Mouse (Mus musculus) spleen, postnatal 4 days (tissue): ENCODE data around the gene Dync2h1.
"Not testable (repeated sequence)": the region's sequence is repeated elsewhere in the genome, so short reads cannot be mapped to it uniquely, and the experiment has no call there.

Experiments used
- DNase-seq, 2 experiments: peaks; one replicate each; pipeline ENCODE4 v3.0.0; 2022; ENCODE audit warnings: low spot score in 2 of 2

The Dync2h1 gene

DNA sequence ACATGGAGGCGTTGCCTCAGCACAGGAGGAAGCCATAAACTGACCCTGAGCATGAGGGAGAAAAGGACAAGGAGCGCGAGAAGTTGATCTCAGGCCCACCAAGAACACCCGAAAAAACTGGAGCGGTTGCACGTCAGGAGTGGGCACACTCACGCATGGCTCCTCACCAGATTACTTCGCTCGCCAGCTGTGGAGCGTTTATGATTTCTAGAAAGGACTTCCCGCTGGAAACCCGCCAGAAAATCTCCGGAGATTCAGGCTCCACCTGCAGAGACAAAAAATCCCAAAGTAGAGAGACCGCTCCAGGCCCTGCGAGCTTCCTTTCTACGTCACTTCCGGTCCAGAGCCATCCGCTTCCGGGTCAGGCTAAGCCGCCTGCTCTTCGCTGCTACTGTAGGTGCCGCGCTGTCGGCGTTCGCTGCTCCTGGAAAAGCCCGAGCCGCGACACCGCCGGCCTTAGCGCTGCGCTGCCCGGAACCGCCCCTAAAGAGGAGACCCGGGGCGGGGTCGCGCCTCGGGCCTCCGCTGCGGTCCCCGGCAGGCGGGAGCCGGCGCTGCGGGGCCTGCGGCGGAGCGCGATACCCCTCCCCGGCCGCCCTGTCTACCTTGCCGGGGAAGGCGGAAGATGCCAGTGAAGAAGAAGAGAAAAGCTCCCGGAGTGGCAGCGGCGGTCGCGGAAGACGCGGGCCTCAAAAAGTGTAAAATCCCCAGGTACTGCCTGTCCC, at the start of gene Dync2h1, which contains the start of gene Dcun1d5:
TSS of gene Dync2h1 (minus strand) at position 275 of the 725 bp plus-strand sequence.
TSS of gene Dcun1d5 (plus strand) at position 349 of the 725 bp plus-strand sequence.
- peak; percentile 87 to 93 for DNase-seq

DNA sequence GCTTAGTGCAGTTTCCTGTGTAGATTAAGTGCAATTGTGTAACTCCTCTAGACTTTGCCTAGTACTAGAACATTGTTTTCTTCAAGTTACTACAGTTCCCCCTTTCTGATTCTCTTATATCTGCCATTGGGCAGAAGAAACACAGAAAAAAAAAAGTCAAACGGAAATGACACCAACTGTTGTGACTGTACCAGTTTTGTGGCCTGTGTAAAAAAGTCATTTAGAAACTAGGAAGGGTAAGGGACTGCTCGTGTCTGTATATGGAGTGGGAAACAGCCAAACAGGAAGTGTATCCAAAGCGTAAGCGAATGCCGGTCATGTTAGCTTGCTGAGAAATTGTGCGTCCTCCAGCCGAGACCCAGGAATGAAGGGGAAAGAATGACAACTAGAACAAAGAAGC, 37.2 kb upstream of the Dync2h1 start:
- no peak for DNase-seq

- no peak for DNase-seq
Measured at GRCm38 (mm10) chr9:7221024-7221423, 36.8 kb upstream of the Dync2h1 start.

DNA sequence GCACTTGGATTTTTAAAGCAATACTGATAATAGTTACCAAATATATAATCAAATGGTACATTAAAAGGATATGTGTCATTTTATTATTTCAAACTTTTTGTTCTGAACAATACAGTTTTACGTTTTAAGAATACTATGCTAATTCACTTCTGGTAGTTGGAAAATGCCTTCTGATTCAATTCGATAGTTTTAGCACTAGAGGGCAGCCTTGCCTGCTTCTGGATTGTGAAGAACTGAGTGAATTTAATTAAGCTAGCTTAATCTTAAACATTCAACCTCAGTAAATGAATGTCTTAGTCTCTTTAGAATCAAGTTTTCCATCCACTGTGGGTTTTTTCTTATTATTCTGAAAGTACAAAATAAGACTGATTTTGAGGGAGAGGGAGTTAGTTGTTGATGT, 32.0 kb upstream of the Dync2h1 start:
- DNase-seq, result no peak

GRCm38 (mm10) chr9:7190694-7191093, 6.4 kb upstream of the Dync2h1 start:
- DNase-seq, result not testable (repeated sequence)

DNA sequence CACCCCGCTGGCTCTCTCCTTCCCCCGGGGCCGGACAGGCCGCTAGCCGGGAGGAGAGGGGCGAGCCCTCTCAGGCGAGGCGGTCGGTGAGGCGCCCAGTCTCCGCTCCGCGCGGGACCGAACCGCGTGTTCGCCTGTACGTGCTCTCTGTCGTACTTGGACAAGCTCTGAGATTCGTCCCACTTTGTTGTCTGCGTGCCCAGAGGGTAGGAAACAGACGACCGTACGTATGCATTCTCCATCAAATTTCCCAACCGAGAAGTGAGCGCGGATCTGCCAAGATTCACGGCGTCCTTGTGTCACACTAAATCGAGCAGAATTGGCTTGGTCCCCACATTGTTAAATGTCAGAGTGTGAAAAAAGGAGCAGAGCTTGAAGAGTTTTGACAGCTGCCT, 648 bp upstream of the Dync2h1 start:
- DNase-seq, result peak in 1 of 2 experiments; percentile 45

DNA sequence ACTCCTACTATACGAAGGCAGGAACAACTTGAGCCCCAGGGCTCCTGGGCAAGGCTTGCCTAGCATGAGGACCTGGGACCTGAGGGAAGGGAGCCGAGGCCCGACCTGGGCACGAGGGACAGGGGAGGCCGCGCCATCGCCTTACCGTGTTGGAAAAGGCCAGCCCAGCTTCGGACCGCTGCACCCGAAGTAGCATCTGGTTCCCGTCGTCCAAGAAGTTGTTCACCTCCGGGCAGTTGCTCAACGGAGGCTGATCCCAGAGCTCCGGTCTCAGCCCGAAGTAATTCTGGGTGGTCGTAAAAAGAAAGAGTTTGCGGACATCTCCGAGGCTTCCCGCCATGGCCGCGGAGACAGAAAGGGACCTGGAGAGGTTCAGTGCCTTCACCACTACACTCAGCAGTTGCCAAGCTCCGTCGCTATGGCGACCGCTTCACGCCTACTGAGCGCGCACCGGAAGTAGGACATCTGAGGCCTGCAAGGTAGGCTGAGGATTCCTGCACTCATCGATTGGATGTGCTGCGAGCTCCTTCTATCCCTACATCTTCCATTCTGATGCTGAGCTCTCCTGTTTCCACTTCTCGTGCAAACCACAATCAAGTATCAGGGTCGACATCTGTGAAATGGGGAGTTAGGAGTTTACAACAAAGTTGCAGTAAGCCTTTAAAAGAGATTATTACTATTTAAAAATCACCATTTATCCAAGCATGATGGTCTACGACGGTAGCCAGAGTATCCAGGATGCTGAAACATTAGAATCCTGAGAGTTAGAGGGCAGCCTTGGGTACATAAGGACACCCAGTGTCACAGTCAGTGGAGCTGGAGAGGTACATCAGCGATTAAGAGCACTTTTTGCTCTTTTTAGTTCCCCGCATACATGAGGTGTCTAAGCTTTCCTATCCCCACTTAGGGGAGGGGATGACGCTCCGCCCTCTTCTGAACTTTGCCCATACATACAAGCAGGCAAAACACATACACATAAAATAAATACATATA, 7.3 kb downstream of the Dync2h1 start:
- peak; percentile 77 to 84 for DNase-seq

- DNase-seq, result no peak
Measured at GRCm38 (mm10) chr9:7173756-7174155, 10.5 kb downstream of the Dync2h1 start.

DNA sequence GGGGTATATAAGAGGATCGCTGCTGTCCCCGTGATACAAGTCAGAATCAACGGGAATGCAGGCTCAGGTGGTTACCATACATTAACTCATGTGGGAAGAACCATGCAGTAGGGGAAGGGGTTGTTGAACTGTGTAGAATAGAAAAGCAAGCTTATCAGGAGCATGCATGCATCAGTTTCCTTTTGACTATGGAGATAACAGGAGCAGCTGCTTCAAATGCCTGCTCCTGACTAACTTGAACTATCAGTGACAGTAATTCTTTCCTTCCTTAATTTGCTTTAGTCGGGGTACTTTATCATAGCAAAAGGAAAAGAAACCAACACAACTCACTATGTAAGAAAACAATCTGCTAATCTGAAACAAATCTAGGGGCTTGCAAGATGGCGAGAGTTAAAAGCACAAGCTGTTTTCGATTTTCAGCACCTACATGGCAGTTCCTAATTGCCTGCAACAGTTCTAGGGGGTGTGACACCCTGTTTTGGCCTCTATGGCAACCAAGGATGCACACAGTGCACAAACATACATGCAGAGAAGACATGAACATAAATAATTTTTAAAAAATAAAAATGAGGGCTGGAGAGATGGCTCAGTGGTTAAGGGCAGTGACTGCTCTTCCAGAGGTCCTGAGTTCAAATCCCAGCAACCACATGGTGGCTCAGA, 16.8 kb downstream of the Dync2h1 start:
- DNase-seq, result no peak

DNA sequence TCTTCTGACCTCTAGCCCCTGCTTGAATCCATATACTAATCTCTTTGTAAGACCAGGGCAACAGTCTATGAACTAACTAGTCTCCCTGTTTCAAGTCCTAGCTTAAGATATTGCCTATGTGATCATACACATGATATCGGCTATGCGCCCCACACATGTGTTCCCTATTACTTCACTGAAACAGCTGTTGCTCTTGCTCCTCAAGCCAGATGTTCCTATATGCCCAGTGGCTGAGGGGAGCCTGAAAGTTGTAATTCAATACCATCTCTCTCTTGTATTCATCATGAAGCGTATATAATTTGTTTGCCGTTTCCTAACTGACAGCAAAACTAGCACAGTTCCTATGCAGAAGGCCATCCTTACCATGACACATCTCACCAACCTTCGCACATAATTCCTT, 23.6 kb downstream of the Dync2h1 start:
- DNase-seq, result no peak

DNA sequence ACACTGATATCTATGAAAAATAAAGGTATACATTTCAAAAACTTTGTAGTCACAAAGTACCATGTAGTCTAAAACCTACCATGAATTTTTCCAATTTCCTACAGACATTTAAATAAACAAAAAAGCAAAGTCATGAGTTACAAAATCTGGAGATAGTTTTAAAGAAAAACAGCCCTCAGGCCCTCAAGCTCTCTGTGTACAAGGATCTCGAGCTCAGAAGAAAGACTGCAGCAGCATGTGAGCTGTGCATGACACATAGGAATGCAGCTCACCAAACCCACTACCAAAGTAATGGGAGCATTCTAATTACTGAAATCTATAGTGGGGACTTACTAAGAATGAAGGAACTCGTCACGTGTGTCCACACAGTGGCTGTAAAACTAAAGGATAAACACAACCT, 24.5 kb downstream of the Dync2h1 start:
- no peak for DNase-seq

DNA sequence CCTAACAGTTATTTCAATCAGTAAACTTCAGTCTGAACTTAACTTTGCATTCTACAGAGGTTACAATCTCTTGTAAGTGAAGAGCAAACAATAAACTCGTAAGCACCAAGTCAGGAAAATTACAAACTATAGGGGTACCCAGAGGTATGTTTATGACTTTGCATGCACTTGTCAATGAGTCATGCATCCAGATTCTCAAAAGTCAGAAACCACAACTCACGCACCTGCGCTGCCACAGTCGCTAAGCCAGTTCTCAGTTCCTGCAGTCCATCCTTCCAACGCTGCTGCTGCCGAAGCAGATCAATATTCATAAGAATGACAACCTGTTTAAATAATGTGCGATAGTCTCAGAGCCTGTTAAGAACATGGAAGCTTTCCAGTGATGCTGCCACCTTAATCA, 25.6 kb downstream of the Dync2h1 start:
- no peak for DNase-seq

DNA sequence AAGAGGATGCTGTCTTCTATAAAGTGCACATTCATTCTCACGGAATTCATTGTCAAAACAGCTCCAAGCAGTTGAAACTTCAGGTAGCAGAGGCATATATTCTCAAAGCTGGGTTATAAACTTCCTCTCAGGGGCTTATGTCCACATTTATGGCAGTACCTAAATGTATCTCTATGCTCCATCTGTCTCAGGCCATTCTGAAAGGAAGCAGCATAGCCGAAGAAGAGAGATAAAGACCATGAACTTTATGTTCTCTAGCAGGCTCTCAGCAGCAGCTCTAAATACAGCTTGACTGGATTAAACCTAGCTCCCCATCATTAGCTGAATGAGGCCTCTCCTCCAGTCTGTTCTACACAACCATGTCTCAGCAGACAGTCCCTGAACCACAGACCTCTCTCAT, 29.9 kb downstream of the Dync2h1 start:
- DNase-seq, result no peak

- no peak for DNase-seq
Measured at GRCm38 (mm10) chr9:7122863-7123262, 61.4 kb downstream of the Dync2h1 start.

GRCm38 (mm10) chr9:7110166-7110565, 74.1 kb downstream of the Dync2h1 start:
- DNase-seq, result no peak

- no peak for DNase-seq
Measured at GRCm38 (mm10) chr9:7101361-7101760, 82.9 kb downstream of the Dync2h1 start.

GRCm38 (mm10) chr9:7074625-7075024, 109.6 kb downstream of the Dync2h1 start:
- no peak for DNase-seq

DNA sequence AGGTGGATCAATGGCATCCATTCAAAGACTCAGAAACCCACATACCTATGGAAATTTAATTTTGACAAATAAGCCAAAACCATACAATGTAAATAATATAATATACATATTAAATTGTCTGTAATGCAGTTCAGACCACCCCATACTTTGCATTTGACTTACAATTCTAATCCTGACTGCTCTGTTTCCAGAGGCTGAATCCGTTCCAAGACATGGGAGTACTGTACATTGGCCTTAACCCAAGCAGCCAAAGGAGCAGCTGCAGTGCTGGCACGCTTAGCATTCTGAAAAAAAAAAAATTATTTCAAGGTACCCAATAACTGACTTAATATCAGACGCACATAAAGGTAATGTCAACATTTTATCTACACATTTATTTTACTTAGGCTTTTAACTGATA, 113.4 kb downstream of the Dync2h1 start:
- no peak for DNase-seq

DNA sequence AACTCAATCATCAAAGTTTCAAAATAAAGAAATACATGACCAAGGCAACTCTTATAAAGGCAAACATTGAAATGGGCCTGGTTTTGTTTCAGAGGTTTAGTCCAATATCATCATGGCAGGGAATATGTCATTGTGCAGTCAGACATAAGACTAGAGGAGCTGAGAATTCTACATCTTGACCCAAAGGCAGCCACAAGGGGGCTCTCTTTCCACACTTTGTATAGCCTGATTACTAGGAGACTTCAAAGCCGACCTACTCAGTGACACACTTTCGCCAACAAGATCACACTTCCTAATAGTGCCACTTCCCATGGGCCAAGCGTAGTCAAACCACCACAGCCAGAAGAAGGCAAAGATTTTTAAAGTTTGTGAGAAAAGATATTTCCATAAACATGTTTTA, 133.7 kb downstream of the Dync2h1 start:
- no peak for DNase-seq

GRCm38 (mm10) chr9:7042635-7043273, 141.5 kb downstream of the Dync2h1 start:
- DNase-seq, result no peak

DNA sequence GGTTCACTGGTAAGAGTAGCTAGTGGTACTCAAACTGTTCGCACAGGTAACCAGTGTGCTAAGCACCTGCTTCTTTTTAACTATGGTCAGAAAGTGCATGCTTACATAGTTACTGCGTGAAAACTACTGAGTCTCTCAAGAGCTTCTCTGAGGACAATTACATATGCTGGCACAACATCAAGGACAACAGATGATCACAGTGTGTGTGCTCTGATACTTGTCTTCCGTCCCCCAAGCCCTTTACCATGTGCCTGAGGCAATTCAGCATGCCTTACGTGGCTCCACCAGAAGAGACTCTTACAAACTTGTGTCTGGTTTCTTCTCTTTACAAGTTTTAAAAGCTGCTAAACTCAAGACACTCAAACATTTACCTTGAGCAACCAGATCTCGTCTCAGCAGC, 143.0 kb downstream of the Dync2h1 start:
- no peak for DNase-seq

- no peak for DNase-seq
Measured at GRCm38 (mm10) chr9:7032553-7032952, 151.7 kb downstream of the Dync2h1 start.
